Mouse (Mus musculus) liver, embryonic 14.5 days (tissue): ENCODE results near the gene Fnbp1. TPM values are rescaled to one million over a fixed set of nuclear protein-coding genes. Genes with fewer than 3 reads are reported as not detected.

ENCODE experiments used
- ATAC-seq: fragments of 200-750 bp; cut with Nextera tagmentation; 2 replicates; pipeline ENCODE4 v1.8.0; 2017; ENCODE audit warnings: moderate number of reproducible peaks, mild to moderate bottlenecking, moderate library complexity; ENCODE audit not compliant: insufficient read depth
- DNase-seq, 3 experiments: peaks; one replicate each; pipeline ENCODE4 v3.0.0-alpha.2; 2012 to 2013; ENCODE audit warnings: low read depth in 3 of 3, low spot score in 3 of 3
- H3K27ac ChIP-seq: fragments of 300-500 bp; sonication (generic); 2 replicates; pipeline ENCODE4 v1.5.1; 2014; ENCODE audit warnings: moderate library complexity, mild to moderate bottlenecking, control low read depth, inconsistent platforms
- H3K27me3 ChIP-seq: fragments of 300-500 bp; sonication (generic); 2 replicates; pipeline ENCODE4 v1.6.1; 2014; ENCODE audit warnings: mild to moderate bottlenecking, low read length, moderate library complexity; ENCODE audit not compliant: control insufficient read depth, insufficient read depth
- H3K36me3 ChIP-seq: fragments of 300-500 bp; sonication (generic); replicated peaks from 2 replicates; pipeline ENCODE4 v1.6.1; 2014; ENCODE audit warnings: low read depth; ENCODE audit not compliant: control insufficient read depth, insufficient read depth
- H3K4me1 ChIP-seq, 2 experiments: fragments of 200-500 bp in 1 of 2; fragments of 300-500 bp in 1 of 2; sonication (generic) in 1 of 2; replicated peaks; 2 replicates each; pipeline ENCODE4 v1.6.1; 2012 to 2014; ENCODE audit warnings: antibody characterized with exemption in 1 of 2, inconsistent platforms in 1 of 2, low read length in 1 of 2; ENCODE audit not compliant: control insufficient read depth in 2 of 2, insufficient read depth in 2 of 2
- H3K4me2 ChIP-seq: fragments of 300-500 bp; sonication (generic); 2 replicates; pipeline ENCODE4 v1.6.1; 2014; ENCODE audit warnings: low read depth, mild to moderate bottlenecking, control low read depth, moderate library complexity
- H3K4me3 ChIP-seq, 2 experiments: fragments of 200-500 bp in 1 of 2; fragments of 300-500 bp in 1 of 2; sonication (generic) in 1 of 2; 2 replicates each; pipeline ENCODE4 v1.5.1; 2012 to 2014; ENCODE audit warnings: low read depth in 2 of 2, low read length in 2 of 2, mild to moderate bottlenecking in 2 of 2, control low read depth in 1 of 2, inconsistent platforms in 1 of 2, moderate library complexity in 1 of 2; ENCODE audit not compliant: insufficient read depth in 1 of 2
- H3K9ac ChIP-seq: fragments of 300-500 bp; sonication (generic); replicated peaks from 2 replicates; pipeline ENCODE4 v1.6.1; 2014; ENCODE audit warnings: mild to moderate bottlenecking, control low read depth, moderate library complexity
- H3K9me3 ChIP-seq: fragments of 300-500 bp; sonication (generic); 2 replicates; pipeline ENCODE4 v1.6.1; 2016; ENCODE audit warnings: low read length, mixed read lengths; ENCODE audit not compliant: control insufficient read depth
- CTCF ChIP-seq: IDR thresholded peaks from 2 replicates; pipeline ENCODE4 v1.5.1; 2016; ENCODE audit warnings: antibody characterized with exemption, low read depth, control low read depth
- EP300 ChIP-seq: IDR thresholded peaks from 2 replicates; pipeline ENCODE4 v1.6.1; 2016; ENCODE audit warnings: antibody characterized with exemption, low read depth
- WGBS: fragments of 180-500 bp; shearing (Covaris S2); extraction: QIAGEN DNeasy Blood & Tissue Kit; methylation state at CpG from one replicate; pipeline ENCODE4 v1.1.7; 2014; ENCODE audit not compliant: insufficient replicate concordance; 5-methylcytosine and 5-hydroxymethylcytosine counted together
- polyA plus RNA-seq, 2 experiments: library from polyadenylated mRNA; depleted of rRNA in 1 of 2; stranded (reverse) in 1 of 2; unstranded in 1 of 2; fragments of >200 nt; fragmentation: Nextera tagmentation in 1 of 2; extraction: Ambion mirVana in 1 of 2; gene quantifications; 2 replicates each; pipeline versions ENCODE4 v1.2.1 to v1.2.3; 2012 to 2014

The Fnbp1 gene
- polyA plus RNA-seq, 2 experiments = 3.9 to 6.4 TPM

DNA sequence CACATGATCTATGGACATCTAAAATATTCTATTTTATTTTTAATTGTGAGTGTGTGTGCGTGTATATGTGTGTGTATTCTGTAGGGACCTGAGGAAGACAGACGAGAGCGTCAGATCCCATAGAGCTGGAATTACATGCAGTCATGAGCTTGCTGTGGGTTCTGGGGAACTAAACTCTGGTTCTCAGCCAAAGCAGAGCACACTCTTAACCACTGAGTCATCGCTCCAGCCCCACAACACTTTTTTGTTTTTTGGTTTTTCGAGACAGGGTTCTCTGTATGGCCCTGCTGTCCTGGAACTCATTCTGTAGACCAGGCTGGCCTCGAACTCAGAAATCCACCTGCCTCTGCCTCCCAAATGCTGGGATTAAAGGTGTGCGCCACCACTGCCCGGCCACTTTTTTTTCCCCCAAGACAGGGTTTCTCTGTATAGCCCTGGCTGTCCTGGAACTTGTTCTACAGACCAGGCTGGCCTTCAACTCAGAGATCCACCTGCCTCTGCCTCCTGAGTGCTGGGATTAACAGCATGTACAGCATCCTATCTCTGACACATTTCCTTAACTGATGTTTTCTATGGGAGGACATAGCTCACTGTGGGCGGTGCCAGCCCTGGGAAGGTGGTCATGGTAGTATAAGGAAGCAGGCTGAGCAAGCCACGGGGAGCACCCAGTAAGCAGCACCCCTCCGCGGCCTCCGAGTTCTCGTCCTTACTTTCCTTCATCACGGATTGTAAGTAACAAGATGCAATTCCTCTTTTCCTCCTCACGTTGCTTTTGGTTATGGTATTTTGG, 65.3 kb downstream of the Fnbp1 start:
- Histone ChIP-seq H3K4me1 (peaks cover 0 to 4% of the 10 kb centered on the region in 2 experiments; a peak in 2 of 4 replicates), H3K27me3 (no peaks in the 10 kb centered on the region), H3K9ac (no peak overlapping the region), H3K36me3 (no peaks in the 10 kb centered on the region), H3K4me3 (no peak overlapping the region), H3K9me3 (no peaks in the 10 kb centered on the region), H3K27ac (no peak overlapping the region), H3K4me2 (no peak overlapping the region)
- WGBS = 78% methylated on average over 16 of the region's 16 CpGs
- no peak for DNase-seq
- no peak for ATAC-seq
- TF ChIP-seq EP300 = no peak
- TF ChIP-seq CTCF = no peak

GRCm38 (mm10) chr2:31075836-31076235, 66.0 kb downstream of the Fnbp1 start:
- H3K36me3 ChIP-seq = no peaks in the 10 kb centered on the region
- H3K9me3 ChIP-seq = no peaks in the 10 kb centered on the region
- no peak for DNase-seq
- no peak overlapping the region for H3K4me2 ChIP-seq
- ATAC-seq = no peak
- no peak overlapping the region for H3K4me3 ChIP-seq
- H3K9ac ChIP-seq = no peak overlapping the region
- no peak overlapping the region for H3K27ac ChIP-seq
- H3K4me1 ChIP-seq = peaks cover 0 to 1% of the 10 kb centered on the region in 2 experiments; a peak in 1 of 4 replicates
- no peaks in the 10 kb centered on the region for H3K27me3 ChIP-seq
- 75% methylated on average over 7 of the region's 7 CpGs for WGBS
- TF ChIP-seq EP300 (no peak), CTCF (no peak)

GRCm38 (mm10) chr2:31075168-31075567, 66.6 kb downstream of the Fnbp1 start:
- DNase-seq = no peak
- H3K4me2 ChIP-seq = no peak overlapping the region
- H3K27me3 ChIP-seq = no peaks in the 10 kb centered on the region
- TF ChIP-seq CTCF (no peak), EP300 (no peak)
- no peaks in the 10 kb centered on the region for H3K9me3 ChIP-seq
- 68% methylated on average over 2 of the region's 2 CpGs for WGBS
- H3K9ac ChIP-seq = no peak overlapping the region
- no peak overlapping the region for H3K4me3 ChIP-seq
- ATAC-seq = no peak
- H3K4me1 ChIP-seq = no peaks in the 10 kb centered on the region; a peak in 1 of 4 replicates
- H3K36me3 ChIP-seq = no peaks in the 10 kb centered on the region
- H3K27ac ChIP-seq = no peak overlapping the region

DNA sequence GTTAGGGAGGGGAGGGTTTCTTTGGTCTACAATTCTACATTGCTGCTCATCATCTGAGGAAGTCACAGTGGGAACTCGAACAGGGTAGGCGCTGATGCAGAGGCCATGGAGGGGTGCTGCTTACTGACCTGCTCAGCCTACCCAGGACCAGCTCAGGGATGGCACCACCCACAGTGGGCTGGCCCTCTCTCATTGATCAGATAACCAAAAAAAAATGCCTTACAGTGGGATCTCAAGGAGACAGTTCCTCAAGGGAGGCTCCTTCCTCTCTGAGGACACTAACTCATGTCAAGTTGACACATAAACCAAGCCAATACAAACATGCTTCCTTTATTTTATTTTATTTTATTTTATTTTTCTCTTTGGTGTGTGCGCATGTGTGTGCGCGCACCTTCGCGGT, 72.3 kb downstream of the Fnbp1 start:
- H3K27ac ChIP-seq = no peak overlapping the region
- no peaks in the 10 kb centered on the region for H3K27me3 ChIP-seq
- ATAC-seq = no peak
- no peak for DNase-seq
- no peak overlapping the region for H3K4me3 ChIP-seq
- no peaks in the 10 kb centered on the region for H3K9me3 ChIP-seq
- H3K9ac ChIP-seq = no peak overlapping the region
- TF ChIP-seq EP300 (no peak), CTCF (no peak)
- WGBS = 78% methylated on average over 7 of the region's 7 CpGs
- peaks cover 0 to 7% of the 10 kb centered on the region in 2 experiments; a peak in 1 of 4 replicates for H3K4me1 ChIP-seq
- no peak overlapping the region for H3K4me2 ChIP-seq
- H3K36me3 ChIP-seq = no peaks in the 10 kb centered on the region

- no peak for ATAC-seq
- Histone ChIP-seq H3K27me3 (no peaks in the 10 kb centered on the region), H3K36me3 (no peaks in the 10 kb centered on the region), H3K4me1 (peaks cover 0 to 7% of the 10 kb centered on the region in 2 experiments; a peak in 1 of 4 replicates), H3K27ac (no peak overlapping the region), H3K4me3 (no peak overlapping the region), H3K4me2 (no peak overlapping the region), H3K9me3 (no peaks in the 10 kb centered on the region), H3K9ac (no peak overlapping the region)
- TF ChIP-seq EP300 (no peak), CTCF (no peak)
- DNase-seq = no peak
- WGBS = 80% methylated on average over 4 of the region's 4 CpGs
These were observed 72.7 kb downstream of the Fnbp1 start for GRCm38 (mm10) chr2:31069114-31069445.
